Mouse (Mus musculus) MEL (cell line): ENCODE measurements around the gene Nup62.

Experiments
- CTCF ChIP-seq, 3 experiments: IDR thresholded peaks in 2 of 3; conservative IDR thresholded peaks in 1 of 3; 2 replicates each; pipeline ENCODE4 v1.5.1; 2011 to 2012; ENCODE audit warnings: low read length in 3 of 3, low read depth in 2 of 3, mild to moderate bottlenecking in 2 of 3, improper control_type of control experiment in 1 of 3, inconsistent platforms in 1 of 3, mixed read lengths in 1 of 3, moderate library complexity in 1 of 3; ENCODE audit not compliant: control insufficient read depth in 1 of 3, insufficient read depth in 1 of 3, poor library complexity in 1 of 3, severe bottlenecking in 1 of 3
- E2F4 ChIP-seq: IDR thresholded peaks from 2 replicates; pipeline ENCODE4 v1.6.1; 2011; ENCODE audit warnings: low read depth, low read length, improper control_type of control experiment, borderline replicate concordance
- ELF1 ChIP-seq: IDR thresholded peaks from 2 replicates; pipeline ENCODE4 v1.6.1; 2014; ENCODE audit warnings: low read depth, mild to moderate bottlenecking, inconsistent platforms, low read length, improper control_type of control experiment, moderate library complexity
- GATA1 ChIP-seq: IDR thresholded peaks from 2 replicates; pipeline ENCODE4 v1.6.1; 2011; ENCODE audit warnings: low read depth, low read length, improper control_type of control experiment
- JUND ChIP-seq: IDR thresholded peaks from 2 replicates; pipeline ENCODE4 v1.6.1; 2011; ENCODE audit warnings: low read depth, mild to moderate bottlenecking, improper control_type of control experiment, low read length
- KAT2A ChIP-seq: conservative IDR thresholded peaks from 2 replicates; pipeline ENCODE4 v1.6.1; 2012; ENCODE audit warnings: low read depth, low read length, improper control_type of control experiment, inconsistent platforms
- MEF2A ChIP-seq: IDR thresholded peaks from 2 replicates; pipeline ENCODE4 v1.6.1; 2014; ENCODE audit warnings: low read depth, mild to moderate bottlenecking, inconsistent platforms, low read length, improper control_type of control experiment; ENCODE audit not compliant: poor library complexity, insufficient replicate concordance, severe bottlenecking; ENCODE audit errors: extremely low read depth
- NRF1 ChIP-seq: IDR thresholded peaks from 2 replicates; pipeline ENCODE4 v1.6.1; 2014; ENCODE audit warnings: low read depth, mild to moderate bottlenecking, inconsistent platforms, low read length, improper control_type of control experiment, moderate library complexity; ENCODE audit not compliant: poor library complexity, insufficient read depth, severe bottlenecking
- POLR2AphosphoS5 ChIP-seq: IDR thresholded peaks from 2 replicates; pipeline ENCODE4 v1.6.1; 2012; ENCODE audit warnings: low read depth, borderline replicate concordance, mild to moderate bottlenecking, inconsistent platforms, low read length, moderate library complexity, mixed read lengths
- RCOR1 ChIP-seq: IDR thresholded peaks from 2 replicates; pipeline ENCODE4 v1.6.1; 2012; ENCODE audit warnings: low read depth, mild to moderate bottlenecking, inconsistent platforms, low read length, improper control_type of control experiment
- SMC3 ChIP-seq: IDR thresholded peaks from 2 replicates; pipeline ENCODE4 v1.6.1; 2011; ENCODE audit warnings: low read depth, low read length, improper control_type of control experiment
- TAL1 ChIP-seq: IDR thresholded peaks from 2 replicates; pipeline ENCODE4 v1.6.1; 2012; ENCODE audit warnings: mild to moderate bottlenecking, inconsistent platforms, low read length, moderate library complexity, mixed read lengths
- TBP ChIP-seq: IDR thresholded peaks from 2 replicates; pipeline ENCODE4 v1.8.0; 2011; ENCODE audit warnings: low read depth, low read length, improper control_type of control experiment

GRCm38 (mm10) chr7:44808927-44809326, 7.0 kb upstream of the Nup62 start:
- TF ChIP-seq RCOR1 (no peak), NRF1 (no peak), ELF1 (no peak), POLR2AphosphoS5 (no peak), CTCF (IDR thresholded peaks at IDR 0.05 in 2 of 3, conservative IDR thresholded peaks at IDR 0.05 in 1 of 3; ENCODE audit: control insufficient read depth in 1 of 3, insufficient read depth in 1 of 3, low read depth in 2 of 3, low read length in 3 of 3, poor library complexity in 1 of 3, severe bottlenecking in 1 of 3) (no peak), SMC3 (no peak), GATA1 (no peak), E2F4 (no peak), MEF2A (no peak), TAL1 (no peak), KAT2A (no peak), JUND (no peak), TBP (no peak)
